Mouse (Mus musculus): ENCODE measurements around the gene 1700021F07Rik. TPM values are rescaled to one million over a fixed set of nuclear protein-coding genes. Genes with fewer than 3 reads are reported as not detected.
A peak's percentile ranks its signal among the peaks of the same experiment; 100 is the strongest.

Gene 1700021F07Rik
- total RNA-seq, 1 experiment, result not detected

- no peak for TF ChIP-seq ZNF384 (IDR thresholded peaks at IDR 0.05; ENCODE audit: low read depth, low read length)
- no peak for DNase-seq (ENCODE audit: low read depth, low spot score)
- no peak overlapping the region for H3K9ac ChIP-seq (ENCODE audit: insufficient read depth, low read depth, low read length, poor library complexity, severe bottlenecking)
- no peak overlapping the region for H3K4me3 ChIP-seq (ENCODE audit: insufficient read depth in 1 of 2, low read depth in 1 of 2, low read length in 2 of 2, poor library complexity in 1 of 2, severe bottlenecking in 1 of 2)
- no peak overlapping the region for H3K27ac ChIP-seq (ENCODE audit: insufficient read depth, low read depth, low read length, poor library complexity, severe bottlenecking)
- H3K9me3 ChIP-seq (ENCODE audit: control insufficient read depth, insufficient read depth, low read depth, low read length), result no peaks in the 10 kb centered on the region
- no peaks in the 10 kb centered on the region for H3K4me1 ChIP-seq (ENCODE audit: control insufficient read depth in 2 of 2, insufficient read depth in 2 of 2, low read length in 2 of 2, poor library complexity in 1 of 2)
- no peaks in the 10 kb centered on the region for H3K36me3 ChIP-seq (ENCODE audit: control insufficient read depth, insufficient read depth, low read length, poor library complexity, severe bottlenecking)
- in situ Hi-C loops (cut with MboI; ENCODE audit: low sequenced_read_pairs in 2 of 2, unreplicated experiment in 2 of 2), result no loop called here
Observed at GRCm38 (mm10) chr2:173541748-173542147, 19.4 kb downstream of the 1700021F07Rik start.

- TF ChIP-seq HCFC1 (IDR thresholded peaks at IDR 0.05; ENCODE audit: borderline replicate concordance, insufficient read depth, low read length) (no peak), MAFK (IDR thresholded peaks at IDR 0.05; ENCODE audit: insufficient read depth, low read depth, low read length) (no peak), ZNF384 (IDR thresholded peaks at IDR 0.05; ENCODE audit: low read depth, low read length) (no peak), CHD2 (IDR thresholded peaks at IDR 0.05; ENCODE audit: low read depth, low read length) (no peak), ZC3H11A (IDR thresholded peaks at IDR 0.05; ENCODE audit: borderline replicate concordance, low read depth, low read length) (no peak)
- Histone ChIP-seq H3K27ac (ENCODE audit: insufficient read depth, low read depth, low read length, poor library complexity, severe bottlenecking) (no peak overlapping the region), H3K4me1 (ENCODE audit: control insufficient read depth in 2 of 2, insufficient read depth in 2 of 2, low read length in 2 of 2, poor library complexity in 1 of 2) (no peaks in the 10 kb centered on the region), H3K9ac (ENCODE audit: insufficient read depth, low read depth, low read length, poor library complexity, severe bottlenecking) (no peak overlapping the region), H3K4me3 (ENCODE audit: insufficient read depth in 1 of 2, low read depth in 1 of 2, low read length in 2 of 2, poor library complexity in 1 of 2, severe bottlenecking in 1 of 2) (no peak overlapping the region), H3K36me3 (ENCODE audit: control insufficient read depth, insufficient read depth, low read length, poor library complexity, severe bottlenecking) (no peaks in the 10 kb centered on the region), H3K9me3 (ENCODE audit: control insufficient read depth, insufficient read depth, low read depth, low read length) (no peaks in the 10 kb centered on the region)
- no peak for DNase-seq (ENCODE audit: low read depth, low spot score)
- in situ Hi-C loops (cut with MboI; ENCODE audit: low sequenced_read_pairs in 2 of 2, unreplicated experiment in 2 of 2), result no loop called here
Observed at GRCm38 (mm10) chr2:173542716-173543115, 20.3 kb downstream of the 1700021F07Rik start.

GRCm38 (mm10) chr2:173545992-173546703, 23.8 kb downstream of the 1700021F07Rik start:
- Histone ChIP-seq H3K27ac (ENCODE audit: insufficient read depth, low read depth, low read length, poor library complexity, severe bottlenecking) (no peak overlapping the region), H3K4me3 (ENCODE audit: insufficient read depth in 1 of 2, low read depth in 1 of 2, low read length in 2 of 2, poor library complexity in 1 of 2, severe bottlenecking in 1 of 2) (no peak overlapping the region), H3K9me3 (ENCODE audit: control insufficient read depth, insufficient read depth, low read depth, low read length) (no peaks in the 10 kb centered on the region), H3K36me3 (ENCODE audit: control insufficient read depth, insufficient read depth, low read length, poor library complexity, severe bottlenecking) (no peaks in the 10 kb centered on the region), H3K4me1 (ENCODE audit: control insufficient read depth in 2 of 2, insufficient read depth in 2 of 2, low read length in 2 of 2, poor library complexity in 1 of 2) (no peaks in the 10 kb centered on the region), H3K9ac (ENCODE audit: insufficient read depth, low read depth, low read length, poor library complexity, severe bottlenecking) (no peak overlapping the region)
- DNase-seq (ENCODE audit: low read depth, low spot score), result peak; percentile 69
- in situ Hi-C loops (cut with MboI; ENCODE audit: low sequenced_read_pairs in 2 of 2, unreplicated experiment in 2 of 2), result no loop called here
- TF ChIP-seq CHD2 (IDR thresholded peaks at IDR 0.05; ENCODE audit: low read depth, low read length) (no peak), ZC3H11A (IDR thresholded peaks at IDR 0.05; ENCODE audit: borderline replicate concordance, low read depth, low read length) (peak; percentile 39; the same call in 1 of the 2 replicates), MAFK (IDR thresholded peaks at IDR 0.05; ENCODE audit: insufficient read depth, low read depth, low read length) (no peak)

- Histone ChIP-seq H3K9ac (ENCODE audit: insufficient read depth, low read depth, low read length, poor library complexity, severe bottlenecking) (no peak overlapping the region), H3K4me1 (ENCODE audit: control insufficient read depth in 2 of 2, insufficient read depth in 2 of 2, low read length in 2 of 2, poor library complexity in 1 of 2) (no peaks in the 10 kb centered on the region), H3K9me3 (ENCODE audit: control insufficient read depth, insufficient read depth, low read depth, low read length) (no peaks in the 10 kb centered on the region), H3K36me3 (ENCODE audit: control insufficient read depth, insufficient read depth, low read length, poor library complexity, severe bottlenecking) (no peaks in the 10 kb centered on the region), H3K4me3 (ENCODE audit: insufficient read depth in 1 of 2, low read depth in 1 of 2, low read length in 2 of 2, poor library complexity in 1 of 2, severe bottlenecking in 1 of 2) (no peak overlapping the region), H3K27ac (ENCODE audit: insufficient read depth, low read depth, low read length, poor library complexity, severe bottlenecking) (no peak overlapping the region)
- no peak for TF ChIP-seq ZC3H11A (IDR thresholded peaks at IDR 0.05; ENCODE audit: borderline replicate concordance, low read depth, low read length)
- in situ Hi-C loops (cut with MboI; ENCODE audit: low sequenced_read_pairs in 2 of 2, unreplicated experiment in 2 of 2), result no loop called here
- DNase-seq (ENCODE audit: low read depth, low spot score), result no peak
Observed at GRCm38 (mm10) chr2:173549236-173549635, 26.9 kb downstream of the 1700021F07Rik start.

- Histone ChIP-seq H3K9ac (ENCODE audit: insufficient read depth, low read depth, low read length, poor library complexity, severe bottlenecking) (no peak overlapping the region), H3K27ac (ENCODE audit: insufficient read depth, low read depth, low read length, poor library complexity, severe bottlenecking) (no peak overlapping the region), H3K4me3 (ENCODE audit: insufficient read depth in 1 of 2, low read depth in 1 of 2, low read length in 2 of 2, poor library complexity in 1 of 2, severe bottlenecking in 1 of 2) (no peak overlapping the region), H3K9me3 (ENCODE audit: control insufficient read depth, insufficient read depth, low read depth, low read length) (no peaks in the 10 kb centered on the region), H3K36me3 (ENCODE audit: control insufficient read depth, insufficient read depth, low read length, poor library complexity, severe bottlenecking) (no peaks in the 10 kb centered on the region), H3K4me1 (ENCODE audit: control insufficient read depth in 2 of 2, insufficient read depth in 2 of 2, low read length in 2 of 2, poor library complexity in 1 of 2) (no peaks in the 10 kb centered on the region)
- TF ChIP-seq ZC3H11A (IDR thresholded peaks at IDR 0.05; ENCODE audit: borderline replicate concordance, low read depth, low read length) (no peak), MAFK (IDR thresholded peaks at IDR 0.05; ENCODE audit: insufficient read depth, low read depth, low read length) (no peak), CHD2 (IDR thresholded peaks at IDR 0.05; ENCODE audit: low read depth, low read length) (no peak), HCFC1 (IDR thresholded peaks at IDR 0.05; ENCODE audit: borderline replicate concordance, insufficient read depth, low read length) (no peak), ZNF384 (IDR thresholded peaks at IDR 0.05; ENCODE audit: low read depth, low read length) (no peak)
- in situ Hi-C loops (cut with MboI; ENCODE audit: low sequenced_read_pairs in 2 of 2, unreplicated experiment in 2 of 2), result loop anchor here in 1 of 2 experiments (25.0 kb wide), 1 partner anchor 363 kb away; no protein-coding TSS in a partner anchor
- DNase-seq (ENCODE audit: low read depth, low spot score), result no peak
Observed at GRCm38 (mm10) chr2:173550681-173551080, 28.3 kb downstream of the 1700021F07Rik start.
